Mouse (Mus musculus) mesoderm, embryonic 11.5 days (tissue): ENCODE results near the gene Dtx4.

Experiments used
- DNase-seq: peaks from one replicate; pipeline ENCODE4 v3.0.0-alpha.2; 2012; ENCODE audit warnings: low read depth, low spot score

Dtx4 gene

DNA sequence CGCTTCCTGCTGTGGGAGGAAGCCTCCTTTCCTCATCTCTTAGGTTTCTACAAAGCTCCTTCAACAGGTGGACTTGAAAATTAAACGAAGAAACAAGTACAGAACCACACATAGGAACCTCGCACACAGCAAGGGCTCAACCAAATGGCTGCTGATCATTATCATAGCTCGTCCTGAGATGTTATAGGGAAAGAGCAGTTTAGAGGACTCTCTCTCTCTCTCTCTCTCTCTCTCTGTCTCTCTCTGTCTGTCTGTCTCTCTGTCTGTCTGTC is 7.1 kb downstream of the Dtx4 start:
- DNase-seq, result no peak

GRCm38 (mm10) chr19:12493453-12494186 is 7.6 kb downstream of the Dtx4 start:
- DNase-seq, result peak; percentile 65

DNA sequence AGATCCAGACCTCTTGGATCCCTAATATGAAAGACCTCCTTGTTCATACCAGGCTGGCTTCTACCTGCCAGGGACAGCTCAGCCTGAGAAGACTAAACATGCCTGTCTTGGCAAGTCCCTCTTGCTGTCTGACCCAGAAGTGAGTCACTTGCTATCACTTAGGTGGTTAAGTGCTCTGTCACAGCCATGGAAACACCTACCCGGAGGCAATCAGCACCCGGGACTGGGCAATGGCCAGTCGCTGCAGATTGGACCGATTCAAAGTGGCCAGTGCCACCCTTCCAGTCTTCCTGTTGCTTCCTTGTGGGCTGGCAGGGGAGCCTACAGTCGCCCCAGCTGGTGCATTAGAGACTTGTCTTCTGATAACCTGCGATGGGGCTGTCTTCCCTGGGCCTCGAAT is 9.6 kb downstream of the Dtx4 start:
- DNase-seq, result no peak

DNA sequence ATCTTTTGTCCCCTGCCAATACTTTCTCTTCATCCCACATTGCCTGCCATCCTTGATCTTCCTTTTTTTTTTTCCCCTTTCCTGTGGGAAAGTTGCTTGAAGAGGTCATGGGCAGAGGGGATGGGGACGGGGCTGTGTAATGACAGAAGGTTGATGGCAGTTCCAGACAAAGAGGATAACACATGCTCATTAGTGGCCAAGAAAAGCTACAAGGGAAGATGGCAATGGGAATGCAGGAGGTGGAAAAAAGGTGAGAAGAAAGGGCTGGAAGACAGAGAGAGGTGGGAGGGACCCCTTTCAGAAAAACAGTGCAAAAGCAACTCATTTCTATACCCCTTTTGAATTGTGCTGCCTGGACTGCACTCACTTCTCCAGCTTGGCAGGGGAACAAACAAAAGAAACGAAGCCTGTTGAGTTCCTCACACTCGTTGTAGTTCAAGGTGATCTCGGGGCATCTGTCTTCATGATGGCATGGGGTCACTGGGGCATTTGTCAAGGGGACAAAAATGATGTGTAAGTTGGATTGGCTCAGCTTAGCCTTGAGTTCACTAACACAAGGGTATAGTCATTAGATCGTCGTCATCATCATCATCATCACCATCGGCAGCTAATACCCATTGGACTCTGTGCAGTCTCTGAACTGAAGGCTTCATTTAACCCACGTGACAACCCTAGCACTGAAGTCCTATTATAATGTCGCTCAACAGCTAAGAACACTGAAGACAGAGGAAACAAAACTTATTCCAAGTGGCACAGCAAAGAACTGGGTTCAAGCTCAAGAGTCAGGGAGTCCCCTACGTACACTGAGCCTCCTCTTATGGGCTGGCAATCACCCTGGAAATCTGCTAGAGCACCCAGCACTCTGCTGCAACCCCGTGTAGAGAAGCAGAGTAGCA is 11.3 kb downstream of the Dtx4 start:
- DNase-seq, result peak; percentile 54

- DNase-seq, result peak; percentile 85
Observed at GRCm38 (mm10) chr19:12488969-12489674, 12.1 kb downstream of the Dtx4 start.

DNA sequence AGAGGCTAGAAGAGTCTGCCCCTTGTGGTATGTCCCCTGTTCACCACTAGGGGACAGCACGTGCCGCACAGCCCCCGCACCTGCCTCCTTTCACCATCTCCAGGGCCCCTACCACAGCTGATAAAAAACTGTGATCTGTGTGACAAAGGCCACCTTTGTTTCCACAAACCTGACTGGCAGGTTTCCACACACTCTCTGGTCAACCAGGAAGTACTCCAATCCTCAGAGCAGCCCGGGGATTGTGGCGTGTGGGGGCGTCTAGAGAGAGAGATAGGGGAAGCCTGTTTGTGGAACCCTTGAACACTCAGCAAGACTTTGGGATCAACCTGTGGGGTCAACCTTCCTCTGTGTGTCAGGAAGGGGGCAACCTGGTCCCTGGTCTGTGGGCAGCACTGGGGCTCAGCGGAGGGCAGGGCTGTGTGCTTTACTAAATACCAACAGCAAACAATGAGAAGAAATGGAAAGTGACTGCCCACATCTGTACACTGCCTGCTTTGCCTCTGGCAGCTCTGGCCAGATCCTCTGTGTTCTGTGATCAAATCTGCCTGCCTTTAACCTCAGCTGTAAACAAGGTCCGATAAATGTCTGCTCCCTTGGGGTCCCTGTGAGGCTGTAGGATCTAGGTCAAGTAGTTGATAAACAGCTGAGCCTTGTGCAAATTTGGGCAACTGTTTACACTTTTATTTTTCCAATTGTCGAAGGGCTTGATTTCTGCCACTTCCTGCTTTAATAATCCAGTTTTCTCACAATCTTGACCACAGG is 12.9 kb downstream of the Dtx4 start:
- no peak for DNase-seq

DNA sequence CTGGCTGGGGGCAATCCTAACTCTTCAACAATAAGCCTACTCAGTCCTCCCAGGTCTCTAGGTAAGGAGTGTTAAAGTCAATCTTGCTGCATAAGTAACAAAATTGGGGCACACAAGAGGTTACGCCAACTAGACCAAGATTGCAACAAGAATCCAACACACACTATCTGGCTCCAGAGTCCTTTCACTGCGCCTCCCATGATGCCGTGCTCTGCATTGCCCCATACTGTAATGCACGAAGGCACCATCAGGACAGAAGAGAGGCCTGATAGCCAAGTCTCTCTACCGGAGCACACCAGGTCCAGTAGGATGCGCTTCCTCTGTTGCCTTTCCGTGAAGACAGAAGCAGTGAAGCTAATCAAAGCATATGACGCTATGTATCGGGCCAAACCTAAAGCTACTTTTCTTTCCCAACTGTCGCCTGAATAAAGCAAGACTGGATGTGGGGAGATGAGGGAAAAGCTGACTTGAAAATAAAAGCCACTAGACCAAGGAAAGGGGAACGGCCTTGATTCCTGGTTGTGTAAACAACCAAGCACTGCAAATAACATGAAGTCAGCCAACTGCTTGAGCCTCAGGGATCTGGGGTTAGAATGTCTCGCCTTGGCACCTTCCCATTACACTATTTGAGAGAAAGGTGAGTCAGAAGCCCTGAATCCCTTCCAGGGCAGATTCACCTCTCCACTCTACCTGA is 13.6 kb downstream of the Dtx4 start:
- no peak for DNase-seq

DNA sequence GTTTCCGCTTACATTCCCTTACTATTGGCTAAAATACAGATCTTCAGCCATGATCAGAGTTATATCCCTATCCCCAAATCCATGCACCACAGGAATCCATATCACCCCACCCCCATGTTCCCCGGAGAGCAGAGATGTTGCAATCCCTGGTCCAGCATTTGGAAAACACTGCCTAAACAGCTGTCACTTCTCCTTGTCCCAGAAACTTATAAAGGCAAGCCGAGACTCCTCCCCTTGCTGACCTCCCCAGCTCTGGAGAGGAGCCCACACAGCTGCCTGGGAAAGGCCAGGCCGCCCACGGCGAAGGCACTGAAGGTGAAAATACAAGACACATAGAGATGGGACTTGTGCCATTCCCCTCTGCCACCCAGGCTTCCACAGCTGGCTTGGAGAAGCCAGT is 14.4 kb downstream of the Dtx4 start:
- DNase-seq, result no peak

GRCm38 (mm10) chr19:12485631-12486030 is 15.6 kb downstream of the Dtx4 start:
- DNase-seq, result no peak

GRCm38 (mm10) chr19:12485223-12485622 is 16.0 kb downstream of the Dtx4 start:
- no peak for DNase-seq

DNA sequence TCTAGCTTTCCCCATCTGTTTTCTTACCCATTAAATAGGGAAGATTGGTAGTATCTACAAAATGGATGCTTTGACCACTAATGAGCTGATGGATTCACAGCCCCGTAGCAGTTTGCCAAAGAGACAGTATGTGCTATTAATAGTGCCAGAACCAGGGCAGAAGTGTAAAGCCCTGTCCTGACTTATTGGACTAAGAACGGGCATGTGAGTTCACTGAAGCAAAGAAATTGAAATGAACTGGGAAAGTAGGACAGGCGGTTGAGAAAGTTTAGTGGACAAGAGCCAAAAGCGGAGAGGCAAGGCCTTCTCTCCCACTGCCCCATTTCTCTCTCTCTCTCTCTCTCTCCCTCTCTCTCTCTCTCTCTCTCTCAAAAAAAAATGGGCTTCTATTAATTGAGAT is 17.0 kb downstream of the Dtx4 start:
- no peak for DNase-seq

GRCm38 (mm10) chr19:12483782-12484181 is 17.5 kb downstream of the Dtx4 start:
- no peak for DNase-seq

DNA sequence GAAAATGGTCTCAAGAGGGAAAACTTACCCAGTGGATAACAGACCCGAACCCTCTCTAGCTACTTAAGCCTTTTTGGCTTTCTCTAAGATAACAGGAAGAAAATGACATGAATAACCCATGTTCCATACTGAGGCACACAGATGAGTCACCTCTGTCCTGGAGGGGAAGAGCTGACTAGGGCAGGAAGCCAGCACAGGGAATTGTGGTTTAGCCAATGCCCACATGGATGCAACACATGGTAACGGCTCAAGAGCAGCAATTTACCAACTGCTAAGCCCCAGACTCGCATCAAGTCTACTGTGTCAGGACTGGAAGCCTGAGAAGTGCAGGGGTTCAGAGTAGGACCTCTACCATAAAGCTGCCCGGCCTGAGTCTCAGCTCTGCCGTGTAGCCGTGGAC is 22.9 kb downstream of the Dtx4 start:
- DNase-seq, result no peak

- no peak for DNase-seq
Observed at GRCm38 (mm10) chr19:12476721-12477270, 24.5 kb downstream of the Dtx4 start.

- no peak for DNase-seq
Observed at GRCm38 (mm10) chr19:12475380-12476250, 25.6 kb downstream of the Dtx4 start.

- DNase-seq, result no peak
Observed at GRCm38 (mm10) chr19:12473951-12474350, 27.3 kb downstream of the Dtx4 start.

- no peak for DNase-seq
Observed at GRCm38 (mm10) chr19:12473201-12473641, 28.0 kb downstream of the Dtx4 start.

DNA sequence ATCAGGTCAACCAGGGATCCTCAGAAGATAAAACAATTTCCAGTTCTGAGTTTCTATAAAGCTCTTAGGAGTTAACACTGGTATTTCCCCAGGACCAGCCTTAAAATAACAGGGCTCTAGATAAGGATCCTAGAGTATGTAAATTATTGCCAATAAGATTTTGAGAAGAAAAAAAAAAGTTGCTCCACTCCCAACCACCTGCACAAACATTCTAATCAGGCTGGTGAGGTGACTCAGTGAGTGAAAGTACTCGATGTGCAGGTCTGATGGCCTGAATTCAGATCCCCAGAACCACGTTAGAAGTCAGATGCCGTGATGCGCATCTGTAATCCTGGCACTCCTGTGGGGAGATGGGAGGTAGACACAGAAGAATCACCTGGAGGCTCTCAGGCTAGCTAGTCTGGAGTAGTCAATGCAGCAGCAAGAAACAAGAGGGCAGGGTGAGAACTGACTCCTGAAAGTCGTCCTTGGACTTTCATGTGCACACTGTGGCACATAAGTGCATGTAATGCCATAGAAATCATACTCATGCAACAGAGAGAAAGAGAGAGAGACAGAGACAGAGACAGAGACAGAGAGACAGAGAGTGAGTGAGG is 28.8 kb downstream of the Dtx4 start:
- DNase-seq, result no peak

- DNase-seq, result no peak
Observed at GRCm38 (mm10) chr19:12471866-12472265, 29.4 kb downstream of the Dtx4 start.
